Mouse (Mus musculus): ENCODE measurements around the gene E030025P04Rik. TPM values are rescaled to one million over a fixed set of nuclear protein-coding genes. Genes with fewer than 3 reads are reported as not detected.

The E030025P04Rik gene
- total and polyA plus RNA-seq, 3 experiments, result not detected

DNA sequence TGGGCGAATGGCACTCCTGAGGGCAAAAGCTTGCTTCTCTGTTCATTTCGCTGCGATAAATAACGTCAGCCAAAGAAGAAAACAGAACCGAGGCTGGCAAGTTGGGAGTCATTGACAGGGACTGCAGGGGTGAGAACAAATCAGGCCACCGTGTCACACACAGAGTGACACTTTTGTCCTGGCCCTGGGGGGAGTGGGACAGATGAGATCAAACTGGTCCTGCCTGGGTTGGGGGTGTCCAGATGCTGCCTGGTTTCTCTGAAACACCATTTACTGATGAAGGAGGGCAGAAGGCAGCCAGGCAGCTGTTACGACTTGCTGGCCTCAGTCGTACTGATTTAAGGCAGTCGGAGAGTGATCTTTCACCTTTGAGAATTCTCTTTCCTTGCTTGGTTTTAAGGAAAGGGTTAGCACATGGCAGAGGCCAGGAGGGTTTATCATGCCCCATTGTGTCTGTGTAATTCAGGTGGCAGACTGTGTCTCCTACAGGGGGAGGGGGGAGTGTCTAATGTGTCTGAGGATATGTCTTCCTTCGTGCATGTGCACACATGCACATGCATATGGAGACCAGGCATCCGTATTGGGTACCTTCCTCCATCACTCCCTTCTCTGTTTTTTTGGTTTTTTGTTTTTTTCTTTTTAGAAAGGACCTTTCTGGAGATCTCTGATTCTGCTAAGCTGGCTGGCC, 36.5 kb downstream of the E030025P04Rik start:
- peaks cover 0 to 26% of the 10 kb centered on the region in 2 experiments; a peak in 3 of 4 replicates for H3K4me1 ChIP-seq (ENCODE audit: control insufficient read depth in 1 of 2, insufficient read depth in 2 of 2)
- peaks cover 1% of the 10 kb centered on the region for H3K27me3 ChIP-seq (replicated peaks)
- H3K79me2 ChIP-seq (replicated peaks; ENCODE audit: control insufficient read depth, extremely low read depth, insufficient read depth, poor library complexity, severe bottlenecking), result no peaks in the 10 kb centered on the region
- no peak overlapping the region for H3K27ac ChIP-seq (ENCODE audit: insufficient read depth, low read depth)
- H3K36me3 ChIP-seq (replicated peaks in 1 of 2; ENCODE audit: control insufficient read depth in 1 of 2, insufficient read depth in 1 of 2, low read length in 1 of 2), result no peaks in the 10 kb centered on the region
- H3K9ac ChIP-seq (ENCODE audit: insufficient read depth, low read depth), result no peak overlapping the region
- no peaks in the 10 kb centered on the region for H3K9me3 ChIP-seq (replicated peaks; ENCODE audit: low read length)
- TF ChIP-seq USF1 (IDR thresholded peaks at IDR 0.05; ENCODE audit: low read depth, low read length) (no peak), CHD1 (IDR thresholded peaks at IDR 0.05; ENCODE audit: low read depth, low read length) (no peak), NRF1 (IDR thresholded peaks at IDR 0.05; ENCODE audit: low read depth, low read length) (no peak), MYC (IDR thresholded peaks at IDR 0.05; ENCODE audit: low read depth, low read length) (no peak), E2F4 (IDR thresholded peaks at IDR 0.05; ENCODE audit: insufficient replicate concordance, low read depth, low read length) (no peak), KAT2A (IDR thresholded peaks at IDR 0.05; ENCODE audit: insufficient replicate concordance, low read length) (no peak), UBTF (IDR thresholded peaks at IDR 0.05; ENCODE audit: low read depth, low read length) (no peak), CHD2 (IDR thresholded peaks at IDR 0.05; ENCODE audit: low read length) (no peak), IRF4 (IDR thresholded peaks at IDR 0.05; ENCODE audit: low read depth, low read length) (no peak), BHLHE40 (IDR thresholded peaks at IDR 0.05; ENCODE audit: low read depth, low read length) (no peak)
- H3K4me2 ChIP-seq (ENCODE audit: insufficient read depth, low read depth, poor library complexity, severe bottlenecking), result no peak overlapping the region
- dilution Hi-C loops (cut with MboI; ENCODE audit: extremely low pct_ligation_motif_present, extremely low pct_unique_long_range_greater_than_20kb, low sequenced_read_pairs) (no loop called here), in situ Hi-C loops (cut with MboI; ENCODE audit: low pct_ligation_motif_present, low pct_unique_long_range_greater_than_20kb, low sequenced_read_pairs) (no loop called here)
- no peak overlapping the region for H3K4me3 ChIP-seq (replicated peaks in 1 of 3; ENCODE audit: low read depth in 2 of 3, low read length in 2 of 3, poor library complexity in 1 of 3)
- no peak for DNase-seq (ENCODE audit: extremely low read depth)

- Histone ChIP-seq H3K36me3 (replicated peaks in 1 of 2; ENCODE audit: control insufficient read depth in 1 of 2, insufficient read depth in 1 of 2, low read length in 1 of 2) (no peaks in the 10 kb centered on the region), H3K9ac (ENCODE audit: insufficient read depth, low read depth) (no peak overlapping the region), H3K4me2 (ENCODE audit: insufficient read depth, low read depth, poor library complexity, severe bottlenecking) (peak overlapping the region; percentile 10), H3K4me3 (replicated peaks in 1 of 3; ENCODE audit: low read depth in 2 of 3, low read length in 2 of 3, poor library complexity in 1 of 3) (no peak overlapping the region), H3K79me2 (replicated peaks; ENCODE audit: control insufficient read depth, extremely low read depth, insufficient read depth, poor library complexity, severe bottlenecking) (no peaks in the 10 kb centered on the region), H3K27me3 (replicated peaks) (peaks cover 1% of the 10 kb centered on the region), H3K9me3 (replicated peaks; ENCODE audit: low read length) (no peaks in the 10 kb centered on the region), H3K4me1 (ENCODE audit: control insufficient read depth in 1 of 2, insufficient read depth in 2 of 2) (peaks cover 0 to 26% of the 10 kb centered on the region in 2 experiments; a peak in 3 of 4 replicates), H3K27ac (ENCODE audit: insufficient read depth, low read depth) (no peak overlapping the region)
- peak; percentile 66 for DNase-seq (ENCODE audit: extremely low read depth)
- TF ChIP-seq RAD21 (IDR thresholded peaks at IDR 0.05; ENCODE audit: low read depth, low read length) (no peak), ETS1 (conservative IDR thresholded peaks at IDR 0.05; ENCODE audit: low read depth, low read length) (0 out of 2 replicates have a peak, but pooled peaks have one; percentile 27), MEF2A (IDR thresholded peaks at IDR 0.05; ENCODE audit: borderline replicate concordance, low read depth, low read length) (no peak), BHLHE40 (IDR thresholded peaks at IDR 0.05; ENCODE audit: low read depth, low read length) (0 out of 2 replicates have a peak, but pooled peaks have one; percentile 1)
- in situ Hi-C loops (cut with MboI; ENCODE audit: low pct_ligation_motif_present, low pct_unique_long_range_greater_than_20kb, low sequenced_read_pairs) (no loop called here), dilution Hi-C loops (cut with MboI; ENCODE audit: extremely low pct_ligation_motif_present, extremely low pct_unique_long_range_greater_than_20kb, low sequenced_read_pairs) (no loop called here)
Observed at GRCm38 (mm10) chr11:109106751-109107150, 37.4 kb downstream of the E030025P04Rik start.

All from CH12.LX (cell line).